Mouse (Mus musculus) erythroid progenitor cell, adult 5-6 weeks (primary cell): Measurements from ENCODE around the gene Fgd6. TPM values are rescaled to one million over a fixed set of nuclear protein-coding genes. Genes with fewer than 3 reads are reported as not detected.

Experiments used
- ATAC-seq: replicated peaks from 2 replicates; pipeline ENCODE4 v1.8.0; 2016; ENCODE audit warnings: moderate number of reproducible peaks, mild to moderate bottlenecking, moderate TSS enrichment, inconsistent platforms; ENCODE audit not compliant: poor library complexity, low FRiP score, severe bottlenecking
- total RNA-seq, 2 experiments: library from RNA; stranded (forward) in 1 of 2; stranded (reverse) in 1 of 2; fragments of 150-400 nt in 1 of 2; fragments of 186-747, 209-891 nt in 1 of 2; gene quantifications; 2 replicates each; pipeline versions ENCODE4 v1.2.3 to v1.2.4; 2015 to 2017; ENCODE audit warnings: low replicate concordance in 2 of 2

The Fgd6 gene
- total RNA-seq, 2 experiments from 2014 or later = 13.0 to 13.7 TPM

GRCm38 (mm10) chr10:94164104-94164845, 128.5 kb downstream of the Fgd6 start:
- ATAC-seq = no peak

GRCm38 (mm10) chr10:94165426-94165825, 129.6 kb downstream of the Fgd6 start:
- no peak for ATAC-seq

- no peak for ATAC-seq
These were observed 131.4 kb downstream of the Fgd6 start for GRCm38 (mm10) chr10:94167051-94167750.

- no peak for ATAC-seq
These were observed 135.8 kb downstream of the Fgd6 start for GRCm38 (mm10) chr10:94171440-94172130.

- ATAC-seq = no peak
These were observed 136.3 kb downstream of the Fgd6 start for GRCm38 (mm10) chr10:94172137-94172536.

- ATAC-seq = no peak
These were observed 136.9 kb downstream of the Fgd6 start for GRCm38 (mm10) chr10:94172706-94173105.

GRCm38 (mm10) chr10:94174652-94175051, 138.9 kb downstream of the Fgd6 start:
- ATAC-seq = no peak

GRCm38 (mm10) chr10:94183199-94183598, 147.4 kb downstream of the Fgd6 start:
- no peak for ATAC-seq

Other genes starting within 250 kb of the Fgd6 start
- gene Usp44, start 204.4 kb upstream of the Fgd6 start, total RNA-seq (2015; ENCODE audit: low replicate concordance) = not detected in 2 replicates
- not detected in 2 replicates for gene Usp44, start 204.4 kb upstream of the Fgd6 start, total RNA-seq (2017; ENCODE audit: low replicate concordance)
- gene Metap2, start 138.9 kb upstream of the Fgd6 start, total RNA-seq (2015; ENCODE audit: low replicate concordance) = 1,957 and 2,402 TPM in 2 replicates
- gene Metap2, start 138.9 kb upstream of the Fgd6 start, total RNA-seq (2017; ENCODE audit: low replicate concordance) = 2,822 and 3,110 TPM in 2 replicates
- gene Vezt, start 184 bp upstream of the Fgd6 start, total RNA-seq (2015; ENCODE audit: low replicate concordance) = 18.0 and 25.6 TPM in 2 replicates
- gene Vezt, start 184 bp upstream of the Fgd6 start, total RNA-seq (2017; ENCODE audit: low replicate concordance) = 20.4 and 20.5 TPM in 2 replicates
- gene Nr2c1, start 112.0 kb downstream of the Fgd6 start, total RNA-seq (2015; ENCODE audit: low replicate concordance) = 0.84 and 2.2 TPM in 2 replicates
- gene Nr2c1, start 112.0 kb downstream of the Fgd6 start, total RNA-seq (2017; ENCODE audit: low replicate concordance) = 0.64 and 1.4 TPM in 2 replicates
- gene Ndufa12, start 162.7 kb downstream of the Fgd6 start, total RNA-seq (2015; ENCODE audit: low replicate concordance) = 33.9 and 44.4 TPM in 2 replicates
- gene Ndufa12, start 162.7 kb downstream of the Fgd6 start, total RNA-seq (2017; ENCODE audit: low replicate concordance) = 56.6 and 63.0 TPM in 2 replicates